In genomic region chr16:36008396-36008795, GRCm38 (mm10) we compare ENCODE assay signal across 17 mouse cellular contexts.
"Had no signal": no experiment of that assay in that cellular context is flagged by ENCODE, and none has a peak within 500 bp of the region (broad histone marks: within the 10 kb centered on the region; RNA-seq: fewer than 3 reads in every experiment).

No protein-coding gene starts in this region.

- H3K9ac ChIP-seq: liver, embryonic 15.5 days; liver, postnatal 0 days; lung, embryonic 15.5 days; midbrain, embryonic 13.5 days; midbrain, embryonic 15.5 days; neural tube, embryonic 12.5 days; stomach, embryonic 15.5 days had no signal

- H3K9me3 ChIP-seq: liver, embryonic 15.5 days; lung, embryonic 15.5 days; megakaryocyte, embryonic 14.5 days; midbrain, embryonic 13.5 days; midbrain, embryonic 15.5 days; neural tube, embryonic 12.5 days; stomach, embryonic 15.5 days had no signal

- H3K36me3 ChIP-seq: midbrain, embryonic 15.5 days had no signal

- H3K27me3 ChIP-seq: liver, embryonic 15.5 days; lung, embryonic 15.5 days; megakaryocyte, embryonic 14.5 days; midbrain, embryonic 13.5 days; midbrain, embryonic 15.5 days; neural tube, embryonic 12.5 days; stomach, embryonic 15.5 days had no signal

- H3K4me3 ChIP-seq: liver, embryonic 15.5 days; lung, embryonic 15.5 days; megakaryocyte, embryonic 14.5 days; midbrain, embryonic 13.5 days; midbrain, embryonic 15.5 days; neural tube, embryonic 12.5 days; stomach, embryonic 15.5 days had no signal

- H3K4me2 ChIP-seq: liver, embryonic 15.5 days; lung, embryonic 15.5 days; midbrain, embryonic 11.5 days; midbrain, embryonic 13.5 days; midbrain, embryonic 15.5 days; neural tube, embryonic 12.5 days; stomach, embryonic 15.5 days had no signal

- DNase-seq: liver, postnatal 0 days; lung, adult 2 months; lung, postnatal 4 days; right cerebral cortex, postnatal 14 days; thymus, adult 2 months; thymus, postnatal 25 days; thymus, postnatal 4 days had no signal

- ATAC-seq: liver, postnatal 0 days; lung, postnatal 0 days; midbrain, embryonic 13.5 days; midbrain, embryonic 15.5 days had no signal

- H3K4me1 ChIP-seq: liver, embryonic 15.5 days; lung, embryonic 15.5 days; midbrain, embryonic 13.5 days; midbrain, embryonic 15.5 days; neural tube, embryonic 12.5 days; stomach, embryonic 15.5 days had no signal

- H3K27ac ChIP-seq: liver, embryonic 15.5 days; lung, embryonic 15.5 days; midbrain, embryonic 13.5 days; midbrain, embryonic 15.5 days; neural tube, embryonic 12.5 days; stomach, embryonic 15.5 days; stomach, postnatal 0 days had no signal
